Mouse (Mus musculus) stomach, postnatal 0 days (tissue): ENCODE results near the gene Csrnp2. TPM values are rescaled to one million over a fixed set of nuclear protein-coding genes. Genes with fewer than 3 reads are reported as not detected.
"Not testable (repeated sequence)": the region's sequence is repeated elsewhere in the genome, so short reads cannot be mapped to it uniquely, and the experiment has no call there.

Experiments used
- ATAC-seq: fragments of 200-750 bp; cut with Nextera tagmentation; 2 replicates; pipeline ENCODE4 v1.8.0; 2017; ENCODE audit not compliant: low FRiP score, low TSS enrichment
- DNase-seq: peaks from one replicate; pipeline ENCODE4 v3.0.0-alpha.2; 2016; ENCODE audit warnings: low spot score
- H3K27ac ChIP-seq: fragments of 300-500 bp; sonication (generic); replicated peaks from 2 replicates; pipeline ENCODE4 v1.5.1; 2014; ENCODE audit warnings: mild to moderate bottlenecking, control low read depth
- H3K27me3 ChIP-seq: fragments of 300-500 bp; sonication (generic); 2 replicates; pipeline ENCODE4 v1.6.1; 2014; ENCODE audit warnings: low read length; ENCODE audit not compliant: control insufficient read depth, insufficient read depth
- H3K36me3 ChIP-seq: fragments of 300-500 bp; sonication (generic); 2 replicates; pipeline ENCODE4 v1.6.1; 2014; ENCODE audit warnings: low read length, mixed read lengths; ENCODE audit not compliant: control insufficient read depth, insufficient read depth
- H3K4me1 ChIP-seq: fragments of 300-500 bp; sonication (generic); replicated peaks from 2 replicates; pipeline ENCODE4 v1.6.1; 2014; ENCODE audit warnings: antibody characterized with exemption; ENCODE audit not compliant: control insufficient read depth, insufficient read depth
- H3K4me2 ChIP-seq: fragments of 300-500 bp; sonication (generic); replicated peaks from 2 replicates; pipeline ENCODE4 v1.6.1; 2014; ENCODE audit warnings: low read depth, mild to moderate bottlenecking, control low read depth, moderate library complexity
- H3K4me3 ChIP-seq: fragments of 300-500 bp; sonication (generic); 2 replicates; pipeline ENCODE4 v1.5.1; 2014; ENCODE audit warnings: low read depth, low read length, control low read depth
- H3K9ac ChIP-seq: fragments of 300-500 bp; sonication (generic); 2 replicates; pipeline ENCODE4 v1.6.1; 2014; ENCODE audit warnings: mild to moderate bottlenecking, low read length, control low read depth, mixed read lengths
- H3K9me3 ChIP-seq: fragments of 300-500 bp; sonication (generic); 2 replicates; pipeline ENCODE4 v1.6.1; 2016; ENCODE audit warnings: low read length; ENCODE audit not compliant: control insufficient read depth
- CTCF ChIP-seq: IDR thresholded peaks from 2 replicates; pipeline ENCODE4 v1.5.1; 2016; ENCODE audit warnings: antibody characterized with exemption, low read depth, mild to moderate bottlenecking, moderate library complexity
- EP300 ChIP-seq: optimal IDR thresholded peaks from 2 replicates; pipeline ENCODE3; 2016; ENCODE audit warnings: antibody characterized with exemption
- whole genome bisulfite sequencing: fragments of 180-500 bp; shearing (Covaris S2); extraction: QIAGEN DNeasy Blood & Tissue Kit; methylation state at CpG from one replicate; pipeline ENCODE4 v1.1.7; 2014; 5-methylcytosine and 5-hydroxymethylcytosine counted together
- polyA plus RNA-seq: library from polyadenylated mRNA; unstranded; fragments of >200 nt; fragmentation: Nextera tagmentation; extraction: Ambion mirVana; gene quantifications from 2 replicates; pipeline ENCODE4 v1.2.1, GENCODE M21; 2015

The Csrnp2 gene
- 2.6 and 2.8 TPM in 2 replicates for polyA plus RNA-seq

DNA sequence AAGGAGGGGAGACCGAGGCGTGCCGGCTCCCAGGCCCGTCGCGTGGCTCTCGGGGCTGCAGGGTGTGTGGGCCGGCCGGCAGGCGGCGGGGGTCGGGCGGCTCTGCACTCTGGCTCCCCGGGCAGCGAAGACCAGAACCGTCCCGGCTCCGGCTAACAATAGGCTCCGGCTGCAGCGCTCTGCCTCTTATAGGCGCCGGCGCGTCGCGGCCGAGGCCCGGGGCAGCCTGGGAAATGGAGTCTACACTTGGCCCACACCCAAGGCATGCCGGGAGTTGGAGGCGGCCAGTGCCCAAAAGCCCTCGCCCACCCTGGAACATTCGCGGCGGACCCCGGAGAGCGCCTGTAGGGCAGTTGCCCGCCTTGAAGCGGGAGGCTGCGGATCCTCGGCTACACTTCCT lies at the start of gene Csrnp2:
TSS of gene Csrnp2 (minus strand) at position 387 of the 400 bp plus-strand sequence.
- H3K4me3 ChIP-seq = peak within 1 kb of the TSS; percentile 75
- H3K27ac ChIP-seq = peak within 1 kb of the TSS; percentile 83
- H3K4me2 ChIP-seq = peak within 1 kb of the TSS; percentile 98
- no peaks in the 10 kb centered on the region for H3K9me3 ChIP-seq
- under 1% methylated on average over 40 of the region's 40 CpGs for WGBS
- peak within 1 kb of the TSS; percentile 83 for H3K9ac ChIP-seq
- DNase-seq = peak; percentile 91
- peak; percentile 97 for ATAC-seq
- H3K4me1 ChIP-seq = 0 out of 2 replicates have a peak, but pooled peaks cover 2% of the 10 kb centered on the region
- TF ChIP-seq CTCF (peak; percentile 61), EP300 (no peak)
- H3K36me3 ChIP-seq = no peaks in the 10 kb centered on the region
- H3K27me3 ChIP-seq = no peaks in the 10 kb centered on the region

DNA sequence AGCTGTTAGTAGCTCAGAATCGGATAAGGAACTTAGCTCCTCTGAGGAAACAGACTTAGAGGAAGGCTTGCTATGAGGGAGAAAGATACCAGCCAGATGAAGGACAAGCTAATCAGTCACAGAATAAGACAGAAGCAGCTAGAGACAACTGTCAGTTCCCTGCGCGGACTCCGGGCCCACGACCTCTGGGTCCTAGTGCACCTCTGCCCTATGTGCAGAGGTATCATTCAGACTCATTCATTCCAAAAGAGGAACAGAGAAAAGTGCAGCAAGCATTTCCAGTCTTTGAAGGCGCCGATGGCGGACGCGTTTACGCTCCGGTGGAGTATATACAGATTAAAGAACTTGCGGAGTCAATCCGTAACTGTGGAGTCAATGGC lies 48.4 kb upstream of the Csrnp2 start:
- H3K27me3 ChIP-seq, H3K4me3 ChIP-seq, H3K27ac ChIP-seq, H3K36me3 ChIP-seq, H3K9ac ChIP-seq, H3K4me2 ChIP-seq, ATAC-seq, H3K4me1 ChIP-seq, DNase-seq, H3K9me3 ChIP-seq: not testable (repeated sequence)
- over 99% methylated on average over 14 of the region's 14 CpGs for WGBS

DNA sequence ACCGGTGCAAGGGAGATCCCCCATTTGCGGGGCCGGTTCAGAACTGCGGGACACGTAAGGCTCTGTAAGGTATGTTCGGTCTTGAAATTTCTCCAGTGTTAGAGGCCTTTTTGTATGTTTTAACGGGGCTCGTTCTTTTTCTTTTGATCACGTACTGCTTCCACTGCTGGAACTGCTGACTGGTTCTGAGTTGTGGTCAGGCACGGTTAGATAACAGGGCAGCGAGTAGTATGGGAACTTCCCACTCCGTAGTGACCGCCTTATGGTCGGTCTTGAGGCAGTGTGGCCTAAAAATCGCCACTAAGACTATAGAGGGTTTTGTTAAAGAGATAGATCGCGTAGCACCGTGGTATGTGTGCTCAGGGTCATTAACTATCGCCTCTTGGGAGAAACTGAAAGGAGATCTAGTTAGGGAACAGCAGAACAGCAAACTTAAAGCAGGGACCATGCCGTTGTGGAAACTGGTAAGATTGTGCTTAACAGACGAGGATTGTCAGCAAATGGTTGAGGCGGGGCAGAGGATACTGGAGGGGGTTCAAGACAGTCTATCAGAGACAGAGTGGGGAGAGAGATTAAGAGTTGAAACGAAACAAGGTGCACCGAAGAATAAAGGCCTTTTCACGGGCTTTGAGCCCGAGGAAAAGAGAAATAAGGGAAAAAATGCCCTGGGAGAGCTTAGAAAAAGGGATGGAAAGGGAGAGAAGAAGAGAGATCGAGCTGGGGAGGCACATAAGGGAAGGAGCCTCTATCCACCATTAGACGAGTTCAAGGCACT lies 47.8 kb upstream of the Csrnp2 start:
- H3K9ac ChIP-seq, DNase-seq, H3K27ac ChIP-seq, ATAC-seq, H3K9me3 ChIP-seq, H3K4me2 ChIP-seq, H3K27me3 ChIP-seq, H3K36me3 ChIP-seq, H3K4me1 ChIP-seq, H3K4me3 ChIP-seq: not testable (repeated sequence)
- 97% methylated on average over 24 of the region's 28 CpGs for WGBS

GRCm38 (mm10) chr15:100541426-100541825 lies 46.1 kb upstream of the Csrnp2 start:
- Histone ChIP-seq H3K4me2 (no peak overlapping the region), H3K4me1 (no peaks in the 10 kb centered on the region), H3K27me3 (no peaks in the 10 kb centered on the region), H3K4me3 (no peak overlapping the region), H3K9ac (no peak overlapping the region), H3K9me3 (no peaks in the 10 kb centered on the region), H3K36me3 (no peaks in the 10 kb centered on the region), H3K27ac (no peak overlapping the region)
- no peak for DNase-seq
- no peak for TF ChIP-seq CTCF
- no peak for TF ChIP-seq EP300
- ATAC-seq = no peak
- WGBS = 71% methylated on average over 4 of the region's 4 CpGs

DNA sequence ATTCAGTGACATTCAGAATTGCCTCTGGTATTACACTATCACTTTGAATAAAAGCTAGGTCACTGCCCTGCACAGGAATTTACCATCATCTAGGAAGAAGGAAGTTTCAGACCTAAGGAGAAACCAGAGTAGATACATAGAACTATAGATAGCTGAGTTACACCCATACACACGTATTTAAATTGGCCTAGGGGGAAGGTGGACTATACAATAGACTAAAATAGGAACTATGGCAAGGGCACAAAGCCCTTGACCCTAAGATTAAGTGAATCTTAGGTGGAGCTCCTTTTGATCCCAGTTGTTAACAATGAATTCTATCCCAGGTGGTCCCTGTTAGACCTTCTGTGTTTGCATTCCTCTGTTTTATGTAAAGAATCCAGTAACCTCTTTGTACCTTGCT lies 45.7 kb upstream of the Csrnp2 start:
- WGBS = 50% methylated on average over 1 of the region's 1 CpGs
- not testable (repeated sequence) for ATAC-seq

GRCm38 (mm10) chr15:100539411-100539810 lies 44.1 kb upstream of the Csrnp2 start:
- no peaks in the 10 kb centered on the region for H3K9me3 ChIP-seq
- H3K4me3 ChIP-seq = no peak overlapping the region
- H3K27ac ChIP-seq = no peak overlapping the region
- TF ChIP-seq CTCF (no peak), EP300 (no peak)
- no peak for DNase-seq
- no peaks in the 10 kb centered on the region for H3K27me3 ChIP-seq
- peaks cover 3% of the 10 kb centered on the region; the same call in 1 of the 2 replicates for H3K36me3 ChIP-seq
- no peak for ATAC-seq
- no peaks in the 10 kb centered on the region for H3K4me1 ChIP-seq
- H3K9ac ChIP-seq = no peak overlapping the region
- no peak overlapping the region for H3K4me2 ChIP-seq
- 92% methylated on average over 9 of the region's 9 CpGs for WGBS

More for the DNA sequence above, 45.7 kb upstream of the Csrnp2 start:
- not testable (repeated sequence) for H3K36me3 ChIP-seq, DNase-seq, H3K4me3 ChIP-seq, H3K9ac ChIP-seq, H3K4me2 ChIP-seq, H3K27me3 ChIP-seq, H3K9me3 ChIP-seq, H3K27ac ChIP-seq, H3K4me1 ChIP-seq
